Mouse (Mus musculus) E14TG2a.4 (cell line): ENCODE results near the gene Atp2b1.
"Not testable (repeated sequence)": the region's sequence is repeated elsewhere in the genome, so short reads cannot be mapped to it uniquely, and the experiment has no call there.

Experiments
- H3K27me3 ChIP-seq: 2 replicates; pipeline ENCODE4 v1.6.1; 2014; ENCODE audit warnings: low read length, control low read depth; ENCODE audit not compliant: insufficient read depth
- H3K36me3 ChIP-seq: 2 replicates; pipeline ENCODE4 v1.6.1; 2014; ENCODE audit warnings: low read length, control low read depth; ENCODE audit not compliant: insufficient read depth
- H3K4me1 ChIP-seq: replicated peaks from 2 replicates; pipeline ENCODE4 v1.6.1; 2014; ENCODE audit warnings: low read depth, low read length, control low read depth
- H3K4me3 ChIP-seq: replicated peaks from 2 replicates; pipeline ENCODE4 v1.5.1; 2014; ENCODE audit warnings: mild to moderate bottlenecking, low read length
- H3K9me3 ChIP-seq: 2 replicates; pipeline ENCODE4 v1.6.1; 2014; ENCODE audit warnings: low read length, control low read depth
- CTCF ChIP-seq: conservative IDR thresholded peaks from 2 replicates; pipeline ENCODE4 v1.5.1; 2014; ENCODE audit warnings: low read length
- NANOG ChIP-seq: IDR thresholded peaks from 2 replicates; pipeline ENCODE4 v1.6.1; 2014; ENCODE audit warnings: borderline replicate concordance, low read length, mixed read lengths
- POU5F1 ChIP-seq: IDR thresholded peaks from 2 replicates; pipeline ENCODE4 v1.6.1; 2014; ENCODE audit warnings: low read length, borderline replicate concordance

The Atp2b1 gene

DNA sequence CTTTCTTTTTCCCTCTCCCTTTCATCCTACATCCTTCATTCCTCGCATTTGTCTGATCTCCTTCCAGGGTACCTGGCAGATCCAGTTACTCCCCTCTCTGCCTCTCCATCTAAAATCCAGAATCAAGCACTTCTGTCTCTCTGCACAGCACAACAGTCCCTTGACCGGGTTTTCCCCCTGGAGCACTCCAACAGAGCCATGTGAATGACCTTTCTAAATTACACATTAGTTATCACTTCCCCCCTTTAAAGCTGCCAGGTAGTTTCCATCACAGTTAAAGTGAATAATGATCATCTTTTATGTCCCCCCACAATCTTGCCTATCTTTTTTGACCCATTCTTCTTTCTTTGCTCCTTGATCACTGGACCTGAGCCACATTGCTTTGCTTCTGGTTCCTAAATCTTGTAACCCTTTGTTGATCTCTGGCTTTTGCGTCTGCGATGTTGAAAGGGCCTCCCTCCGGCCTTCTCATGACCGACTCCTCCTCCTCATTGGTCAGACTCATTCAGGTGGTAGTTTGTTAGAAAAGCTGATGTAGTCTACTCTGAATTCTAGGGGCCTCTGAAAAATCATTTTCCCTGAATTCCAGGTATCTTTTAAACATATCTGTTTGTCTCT, 62.8 kb downstream of the Atp2b1 start:
- Histone ChIP-seq H3K27me3 (no peaks in the 10 kb centered on the region), H3K9me3 (no peaks in the 10 kb centered on the region), H3K36me3 (peaks cover 2% of the 10 kb centered on the region; the same call in 1 of the 2 replicates), H3K4me1 (peaks cover 11% of the 10 kb centered on the region), H3K4me3 (no peak overlapping the region)
- TF ChIP-seq CTCF (no peak), POU5F1 (no peak), NANOG (no peak)

DNA sequence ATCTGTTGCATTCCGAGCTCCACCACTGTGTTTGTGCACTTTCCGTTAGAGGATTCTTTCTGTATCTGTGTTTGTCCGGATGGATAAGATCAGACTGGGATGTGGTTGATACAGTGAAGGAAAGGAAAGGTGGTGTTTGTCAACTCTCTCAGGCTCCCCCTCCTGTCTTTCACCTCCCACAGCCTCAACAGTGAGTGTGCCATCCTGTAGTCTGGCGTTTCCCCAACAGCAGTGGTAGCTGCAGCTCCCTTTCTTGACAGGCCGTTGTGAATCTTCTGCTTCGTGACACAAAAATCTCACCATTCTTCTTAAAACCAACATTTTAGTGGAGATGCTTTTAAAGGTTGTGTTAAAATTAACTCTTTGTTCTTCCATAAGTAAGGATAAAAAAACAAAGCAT, 64.6 kb downstream of the Atp2b1 start:
- H3K4me3 ChIP-seq = no peak overlapping the region
- peaks cover 11% of the 10 kb centered on the region for H3K4me1 ChIP-seq
- TF ChIP-seq POU5F1 (no peak), NANOG (no peak), CTCF (no peak)
- H3K36me3 ChIP-seq = peaks cover 2% of the 10 kb centered on the region; the same call in 1 of the 2 replicates
- no peaks in the 10 kb centered on the region for H3K9me3 ChIP-seq
- H3K27me3 ChIP-seq = no peaks in the 10 kb centered on the region

DNA sequence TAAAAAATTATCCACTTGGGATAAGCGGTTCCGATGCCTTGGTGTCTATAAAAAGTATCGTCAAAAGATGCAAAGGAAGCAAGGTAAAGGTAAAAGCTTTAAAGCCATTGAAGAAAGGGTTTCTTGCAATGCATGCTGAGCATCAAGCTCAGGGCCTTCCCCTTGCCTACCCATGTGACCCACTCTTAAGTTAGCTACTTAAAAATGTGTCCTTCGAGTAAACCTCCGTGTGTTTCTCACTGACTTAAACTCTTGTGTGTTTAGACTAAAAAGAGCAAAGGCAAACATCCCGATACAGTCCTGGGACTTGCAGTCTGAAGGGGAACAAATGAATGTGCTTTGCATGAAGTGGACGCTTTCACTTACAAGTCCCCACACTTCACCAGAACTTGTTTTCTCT, 65.1 kb downstream of the Atp2b1 start:
- peaks cover 11% of the 10 kb centered on the region for H3K4me1 ChIP-seq
- no peak overlapping the region for H3K4me3 ChIP-seq
- peaks cover 2% of the 10 kb centered on the region; the same call in 1 of the 2 replicates for H3K36me3 ChIP-seq
- H3K27me3 ChIP-seq = no peaks in the 10 kb centered on the region
- TF ChIP-seq NANOG (no peak), POU5F1 (no peak), CTCF (no peak)
- H3K9me3 ChIP-seq = no peaks in the 10 kb centered on the region

DNA sequence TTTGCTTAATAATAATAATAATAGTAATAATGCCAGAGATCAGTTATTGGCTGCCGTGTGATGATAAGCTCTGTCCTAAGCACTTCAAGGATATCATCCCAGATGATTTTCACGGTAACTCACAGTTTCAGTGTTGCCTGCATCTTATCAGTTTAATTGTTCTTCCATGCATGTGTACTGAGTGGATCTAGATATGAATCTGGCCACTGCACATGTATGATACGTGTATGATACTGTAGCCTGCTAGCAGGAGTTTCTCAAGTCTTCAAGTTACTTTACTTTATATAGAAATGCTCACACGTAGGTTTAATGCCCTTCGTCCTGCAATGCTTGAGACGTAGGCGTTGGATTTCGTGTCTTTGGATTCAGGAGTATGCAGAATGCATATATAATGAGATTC, 65.7 kb downstream of the Atp2b1 start:
- TF ChIP-seq NANOG (no peak), CTCF (no peak), POU5F1 (no peak)
- Histone ChIP-seq H3K27me3 (no peaks in the 10 kb centered on the region), H3K9me3 (no peaks in the 10 kb centered on the region), H3K4me3 (no peak overlapping the region), H3K4me1 (peaks cover 11% of the 10 kb centered on the region), H3K36me3 (peaks cover 2% of the 10 kb centered on the region; the same call in 1 of the 2 replicates)

DNA sequence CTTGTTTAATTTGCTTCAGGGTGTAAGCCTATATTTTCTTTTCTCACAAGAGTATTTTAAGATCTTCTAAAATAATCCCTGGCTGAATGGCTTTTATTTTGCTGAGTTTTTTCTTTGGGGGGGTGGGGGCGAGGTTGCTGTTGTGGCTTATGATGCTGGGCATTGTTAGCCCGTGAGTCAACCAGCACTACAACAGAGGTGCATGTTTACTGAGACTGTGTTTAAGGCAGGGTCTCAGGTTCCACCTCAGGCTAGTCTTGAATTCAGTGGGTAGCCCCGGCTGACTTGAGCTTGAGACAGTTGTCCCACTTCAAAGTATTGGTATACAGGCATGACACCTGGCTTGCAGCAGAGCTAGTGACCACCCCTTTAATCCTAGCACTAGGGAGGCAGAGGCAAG, 77.8 kb downstream of the Atp2b1 start:
- H3K9me3 ChIP-seq = no peaks in the 10 kb centered on the region
- H3K27me3 ChIP-seq = no peaks in the 10 kb centered on the region
- no peaks in the 10 kb centered on the region for H3K4me1 ChIP-seq
- no peak overlapping the region for H3K4me3 ChIP-seq
- peaks cover 72% of the 10 kb centered on the region for H3K36me3 ChIP-seq
- TF ChIP-seq POU5F1 (no peak), CTCF (no peak), NANOG (no peak)

DNA sequence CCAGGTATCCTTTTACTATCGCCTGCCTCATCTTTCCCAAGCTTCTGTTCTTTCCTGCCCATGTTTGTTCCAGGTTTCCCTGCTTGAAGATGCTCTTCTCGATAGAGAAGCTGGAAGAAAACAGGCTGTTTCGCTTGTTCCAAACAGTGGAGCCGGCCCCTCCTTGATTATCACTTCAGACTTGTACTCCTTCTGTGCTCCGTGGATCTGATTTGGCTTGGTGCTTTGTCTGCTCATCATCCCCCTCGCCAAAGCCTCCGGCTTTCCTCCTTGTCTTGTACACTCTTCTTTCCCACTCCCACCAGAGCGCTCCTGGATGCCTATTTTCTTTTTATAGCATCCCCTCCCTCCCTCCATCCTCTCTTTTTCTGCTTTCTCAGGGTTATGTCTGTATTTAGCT, 79.0 kb downstream of the Atp2b1 start:
- Histone ChIP-seq H3K9me3 (no peaks in the 10 kb centered on the region), H3K4me3 (no peak overlapping the region), H3K36me3 (peaks cover 68% of the 10 kb centered on the region), H3K27me3 (no peaks in the 10 kb centered on the region), H3K4me1 (no peaks in the 10 kb centered on the region)
- no peak for TF ChIP-seq POU5F1
- TF ChIP-seq NANOG = no peak
- TF ChIP-seq CTCF = no peak

DNA sequence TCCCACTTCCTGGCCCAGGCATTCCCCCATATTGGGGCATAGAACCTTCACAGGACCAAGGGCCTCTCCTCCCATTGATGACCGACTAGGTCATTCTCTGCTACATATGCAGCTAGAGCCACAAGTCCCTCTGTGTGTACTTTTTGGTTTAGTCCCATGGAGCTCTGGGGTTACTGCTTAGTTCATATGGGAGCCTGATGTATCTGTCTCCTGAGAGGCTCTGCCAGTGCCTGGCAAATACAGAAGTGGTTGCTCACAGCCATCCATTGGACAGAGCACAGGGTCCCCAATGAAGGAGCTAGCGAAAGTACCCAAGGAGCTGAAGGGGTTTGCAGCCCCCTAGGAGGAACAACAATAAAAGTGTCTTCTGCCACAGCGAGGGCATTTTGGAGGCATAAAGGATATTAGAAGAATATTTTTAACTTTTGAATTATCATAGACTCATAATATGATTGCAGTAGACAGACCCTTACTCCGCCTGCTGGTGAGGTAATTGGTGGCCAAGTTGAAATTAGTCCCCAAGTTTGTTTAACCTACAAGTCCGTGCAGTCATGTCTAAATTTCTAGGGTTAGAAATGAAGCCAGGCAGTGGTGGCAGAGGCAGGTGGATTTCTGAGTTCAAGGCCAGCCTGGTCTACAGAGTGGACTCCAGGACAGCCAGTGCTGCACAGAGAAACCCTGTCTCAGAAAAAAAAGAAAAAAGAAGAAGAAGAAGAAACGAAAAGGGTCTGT, 81.0 kb downstream of the Atp2b1 start:
- peaks cover 77% of the 10 kb centered on the region for H3K36me3 ChIP-seq
- H3K27me3 ChIP-seq, H3K9me3 ChIP-seq, H3K4me3 ChIP-seq, H3K4me1 ChIP-seq: not testable (repeated sequence)

DNA sequence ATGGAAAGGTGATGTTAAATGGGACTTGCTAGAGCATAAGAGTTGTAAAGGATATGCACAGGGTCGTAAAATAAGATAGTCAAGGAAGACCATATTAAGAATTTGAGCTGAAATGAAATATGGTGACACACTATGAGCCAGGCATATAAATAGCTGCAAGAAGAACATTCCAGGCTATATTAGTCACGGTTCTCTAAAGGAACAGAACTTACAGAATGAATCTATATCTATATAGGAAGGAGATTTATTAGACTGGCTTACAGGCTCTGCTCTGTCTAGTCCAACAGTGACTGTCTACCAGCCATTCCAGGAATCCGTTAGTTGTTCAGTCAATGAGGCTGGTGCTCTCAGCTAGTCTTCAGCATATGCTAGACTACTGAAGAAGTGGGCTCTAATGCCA, 90.7 kb downstream of the Atp2b1 start:
- no peaks in the 10 kb centered on the region for H3K27me3 ChIP-seq
- H3K9me3 ChIP-seq = no peaks in the 10 kb centered on the region
- H3K36me3 ChIP-seq = peaks cover 53% of the 10 kb centered on the region
- no peaks in the 10 kb centered on the region for H3K4me1 ChIP-seq
- H3K4me3 ChIP-seq = no peak overlapping the region
- no peak for TF ChIP-seq NANOG

DNA sequence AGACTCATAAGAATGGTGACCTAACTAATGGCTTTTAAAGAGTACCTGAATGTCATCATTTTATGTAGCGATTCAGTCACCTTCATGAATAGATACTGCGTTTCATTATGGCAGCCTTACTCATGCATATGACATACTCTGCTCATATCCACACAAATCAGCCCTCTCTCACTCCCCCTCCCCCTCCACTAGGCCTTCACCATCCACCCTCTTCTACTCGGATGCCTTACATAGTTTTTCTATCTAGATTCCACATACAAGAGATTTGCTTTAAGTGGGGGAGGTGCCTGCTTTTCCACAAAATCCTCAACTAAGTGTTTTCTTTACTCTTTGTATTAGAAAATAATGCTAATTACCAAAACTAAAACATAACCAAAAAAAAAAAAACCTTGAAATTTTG, 96.9 kb downstream of the Atp2b1 start:
- H3K36me3 ChIP-seq = peaks cover 47% of the 10 kb centered on the region
- no peak for TF ChIP-seq CTCF
- no peak for TF ChIP-seq NANOG
- TF ChIP-seq POU5F1 = no peak
- no peaks in the 10 kb centered on the region; the same call in 1 of the 2 replicates for H3K4me1 ChIP-seq
- H3K9me3 ChIP-seq = no peaks in the 10 kb centered on the region
- H3K4me3 ChIP-seq = no peak overlapping the region
- H3K27me3 ChIP-seq = no peaks in the 10 kb centered on the region
